Comparison of ENCODE assay signal across 7 mouse cellular contexts in the genomic region with DNA sequence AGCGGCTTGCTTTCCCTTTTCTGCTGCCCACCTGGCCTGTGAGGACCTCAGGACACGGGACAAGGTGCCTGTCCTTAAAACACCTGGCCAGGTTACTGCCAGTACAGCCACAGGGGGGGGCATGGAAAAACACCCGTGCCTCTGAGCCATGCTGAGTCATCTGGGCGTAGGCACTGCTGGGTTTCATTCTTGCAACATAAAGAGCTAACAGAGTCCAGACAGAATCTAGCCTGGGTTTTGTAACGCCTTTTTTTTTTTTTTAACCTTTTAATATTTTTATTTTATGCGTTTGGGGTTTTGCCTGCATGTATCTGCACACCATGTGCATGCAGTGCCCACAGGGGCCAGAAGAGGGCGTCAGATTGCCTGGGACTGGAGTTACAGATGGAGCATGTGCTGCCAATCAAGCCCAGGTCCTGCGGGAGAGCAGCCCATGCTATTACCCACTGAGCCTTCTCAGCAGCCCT. TPM values are rescaled to one million over a fixed set of nuclear protein-coding genes. Genes with fewer than 3 reads are reported as not detected.
A peak's percentile ranks its signal among the peaks of the same experiment; 100 is the strongest.
DNase-seq lines count a peak whose midpoint lies in the region; ATAC-seq lines count a peak whose summit lies in the region.

No protein-coding gene starts in this region.

- H3K4me3 ChIP-seq in brown adipose tissue, adult 24 weeks (ENCODE audit: insufficient read depth, low read depth, low read length), result no peak overlapping the region
- H3K4me3 ChIP-seq in liver, embryonic 16.5 days (ENCODE audit: low read depth, low read length), result no peak overlapping the region

- ATAC-seq in liver, embryonic 16.5 days (ENCODE audit: low read depth), result peak; percentile 64; the same call in 1 of the 2 replicates

- no peaks in the 10 kb centered on the region for H3K36me3 ChIP-seq in liver, embryonic 16.5 days (ENCODE audit: control insufficient read depth, insufficient read depth)

- H3K4me2 ChIP-seq in liver, embryonic 16.5 days (ENCODE audit: low read depth, low read length), result no peak overlapping the region

- no peaks in the 10 kb centered on the region for H3K9me3 ChIP-seq in liver, embryonic 16.5 days (replicated peaks; ENCODE audit: control insufficient read depth, low read length)

- H3K27me3 ChIP-seq in liver, embryonic 16.5 days (ENCODE audit: control insufficient read depth, insufficient read depth, low read depth, low read length), result no peaks in the 10 kb centered on the region

- H3K9ac ChIP-seq in liver, embryonic 16.5 days (ENCODE audit: low read depth, low read length), result no peak overlapping the region

- peak; percentile 80 for DNase-seq in 416B (ENCODE audit: low read depth)
- DNase-seq in CD4-positive helper T cell, adult 2 months (ENCODE audit: low read depth, low spot score), result peak; percentile 19
- DNase-seq in yolk sac, embryonic 10.5 days (ENCODE audit: low spot score), result peak; percentile 27
- DNase-seq in frontal cortex, adult 2 months (ENCODE audit: extremely low spot score in 1 of 2, low spot score in 1 of 2), result no peak
- DNase-seq in cerebellum, adult 8-10 months, result no peak

- H3K4me1 ChIP-seq in brown adipose tissue, adult 24 weeks (ENCODE audit: control insufficient read depth, insufficient read depth, insufficient read length, low read length), result no peaks in the 10 kb centered on the region
- H3K4me1 ChIP-seq in liver, embryonic 16.5 days (ENCODE audit: control insufficient read depth, low read depth, low read length), result peaks cover 9% of the 10 kb centered on the region

- 40% methylated on average over 8 of the region's 8 CpGs for WGBS in liver, embryonic 16.5 days (ENCODE audit: insufficient replicate concordance)

- peak overlapping the region; percentile 42; the same call in 1 of the 2 replicates for H3K27ac ChIP-seq in brown adipose tissue, adult 24 weeks (replicated peaks; ENCODE audit: low read depth, low read length)
- H3K27ac ChIP-seq in liver, embryonic 16.5 days (ENCODE audit: low read length), result no peak overlapping the region

RNA-seq across cellular contexts. Expression of a gene that starts 13.4 kb away (rescaled TPM):
- 11.3 and 22.2 TPM in 2 replicates for polyA plus RNA-seq in brown adipose tissue, adult 24 weeks (2012; ENCODE audit: insufficient read depth, insufficient read length, missing spikeins)
- 41.4 and 45.8 TPM in 2 replicates for polyA plus RNA-seq in liver, embryonic 16.5 days (2015; fragmentation: Nextera tagmentation; extraction: Ambion mirVana)
- 2.2 and 5.4 TPM in 2 replicates for polyA plus RNA-seq in frontal cortex, adult 2 months (2012; rRNA removed)

RNA-seq across cellular contexts. Expression of a gene that starts 56.1 kb away (rescaled TPM):
- 13.5 and 14.6 TPM in 2 replicates for polyA plus RNA-seq in brown adipose tissue, adult 24 weeks (2012; ENCODE audit: insufficient read depth, insufficient read length, missing spikeins)
- polyA plus RNA-seq in liver, embryonic 16.5 days (2015; fragmentation: Nextera tagmentation; extraction: Ambion mirVana), result 27.0 and 30.9 TPM in 2 replicates
- 28.1 and 29.9 TPM in 2 replicates for polyA plus RNA-seq in frontal cortex, adult 2 months (2012; rRNA removed)

Comparison
In these comparisons a context has a peak if more than half of its experiments do, and no peak if none do; other contexts are left out.
1. DNase-seq: peak in 416B (single experiment), CD4-positive helper T cell, adult 2 months (single experiment) and yolk sac, embryonic 10.5 days (single experiment); none in frontal cortex, adult 2 months (0 of 2) and cerebellum, adult 8-10 months (single experiment).